9 mouse cellular contexts compared by ENCODE assay signal in the genomic region with DNA sequence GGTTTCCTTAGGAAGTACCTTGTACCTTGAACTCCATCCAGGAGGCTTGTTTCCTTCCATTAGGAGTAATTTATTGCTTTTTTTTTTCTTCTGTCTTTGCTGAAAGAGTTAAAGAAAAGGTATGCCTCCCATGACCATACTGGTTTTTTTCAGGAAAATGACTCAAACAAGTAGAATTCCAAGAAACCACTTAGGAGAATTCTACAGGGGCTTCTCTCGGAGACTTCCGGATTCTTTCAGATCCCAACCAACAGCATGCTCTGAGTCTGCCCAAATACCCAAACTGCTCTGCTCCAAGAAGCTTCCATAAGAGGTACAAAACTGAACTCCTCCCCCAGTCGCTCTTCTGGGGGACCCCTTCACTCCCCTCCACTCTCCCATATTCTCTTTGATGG. TPM values are rescaled to one million over a fixed set of nuclear protein-coding genes. Genes with fewer than 3 reads are reported as not detected.
DNase-seq lines count a peak whose midpoint lies in the region; ATAC-seq and TF ChIP-seq lines count a peak whose summit lies in the region.
"Had no signal": no experiment of that assay in that cellular context is flagged by ENCODE, and none has a peak within 500 bp of the region (broad histone marks: within the 10 kb centered on the region; RNA-seq: fewer than 3 reads in every experiment).

No protein-coding gene starts in this region.

- H3K27ac ChIP-seq in heart, embryonic 12.5 days (ENCODE audit: poor library complexity, severe bottlenecking), result peak overlapping the region; percentile 0; the same call in 1 of the 2 replicates
- no peak overlapping the region for H3K27ac ChIP-seq in MEL (ENCODE audit: control insufficient read depth, low read depth, low read length)
- H3K27ac ChIP-seq in hindbrain, embryonic 10.5 days, result no peak overlapping the region
- no peak overlapping the region for H3K27ac ChIP-seq in midbrain, embryonic 11.5 days (ENCODE audit: low read depth, low read length)

- TF ChIP-seq EP300 in MEL (IDR thresholded peaks at IDR 0.05; ENCODE audit: low read depth in 1 of 2, low read length in 2 of 2), result no peak

- WGBS in heart, embryonic 12.5 days, result 63% methylated on average over 3 of the region's 3 CpGs
- 81% methylated on average over 3 of the region's 3 CpGs for WGBS in hindbrain, embryonic 10.5 days
- 73% methylated on average over 3 of the region's 3 CpGs for WGBS in midbrain, embryonic 11.5 days

- no peak overlapping the region for H3K9ac ChIP-seq in heart, embryonic 12.5 days
- peak overlapping the region; percentile 99 for H3K9ac ChIP-seq in MEL (ENCODE audit: control insufficient read depth, low read depth, low read length, poor library complexity, severe bottlenecking)
- H3K9ac ChIP-seq in midbrain, embryonic 11.5 days (ENCODE audit: low read length), result no peak overlapping the region

- TF ChIP-seq CTCF in MEL (IDR thresholded peaks at IDR 0.05 in 2 of 3, conservative IDR thresholded peaks at IDR 0.05 in 1 of 3; ENCODE audit: control insufficient read depth in 1 of 3, insufficient read depth in 1 of 3, low read depth in 2 of 3, low read length in 3 of 3, poor library complexity in 1 of 3, severe bottlenecking in 1 of 3), result no peak

- H3K4me3 ChIP-seq in heart, embryonic 12.5 days, result peak overlapping the region; percentile 89; the same call in 1 of the 2 replicates
- peak overlapping the region in 1 of 2 experiments; percentile 91; a peak in 3 of 4 replicates for H3K4me3 ChIP-seq in MEL (ENCODE audit: control insufficient read depth in 1 of 2, insufficient read depth in 1 of 2, low read depth in 2 of 2, low read length in 2 of 2)
- H3K4me3 ChIP-seq in hindbrain, embryonic 10.5 days, result peak overlapping the region; percentile 83; the same call in 1 of the 2 replicates
- H3K4me3 ChIP-seq in midbrain, embryonic 11.5 days (ENCODE audit: low read depth, low read length), result no peak overlapping the region

- no peak for DNase-seq in heart, adult 11 months
- no peak for DNase-seq in MEL (ENCODE audit: low read depth, low spot score)
- no peak for DNase-seq in hindbrain, embryonic 10.5 days (ENCODE audit: low spot score)
- DNase-seq in midbrain, embryonic 11.5 days (ENCODE audit: low spot score, missing footprints), result no peak
- DNase-seq in cerebellum, postnatal 4 days (ENCODE audit: low spot score in 2 of 2), result no peak
- DNase-seq in frontal cortex, postnatal 10 days (ENCODE audit: low spot score in 2 of 2), result no peak
- no peak for DNase-seq in spleen, postnatal 14 days (ENCODE audit: low spot score in 2 of 2)

- H3K4me1 ChIP-seq in heart, embryonic 12.5 days (replicated peaks), result peaks cover 29% of the 10 kb centered on the region
- peaks cover 8 to 14% of the 10 kb centered on the region in 2 experiments for H3K4me1 ChIP-seq in MEL (ENCODE audit: control insufficient read depth in 1 of 2, insufficient read depth in 2 of 2, low read length in 2 of 2)
- peaks cover 27% of the 10 kb centered on the region for H3K4me1 ChIP-seq in hindbrain, embryonic 10.5 days (replicated peaks)
- peaks cover 15% of the 10 kb centered on the region for H3K4me1 ChIP-seq in midbrain, embryonic 11.5 days (ENCODE audit: control insufficient read depth, insufficient read depth, low read length)

- peak overlapping the region; percentile 78 for H3K4me2 ChIP-seq in heart, embryonic 12.5 days
- H3K4me2 ChIP-seq in midbrain, embryonic 11.5 days, result peak overlapping the region; percentile 68

- no peak for TF ChIP-seq POLR2A in MEL (IDR thresholded peaks at IDR 0.05; ENCODE audit: control insufficient read depth in 1 of 2, insufficient read depth in 1 of 2, low read depth in 1 of 2, low read length in 2 of 2, poor library complexity in 1 of 2)

- peaks cover 33% of the 10 kb centered on the region for H3K79me2 ChIP-seq in MEL (ENCODE audit: control insufficient read depth, insufficient read depth, low read length, poor library complexity)

- no peak for ATAC-seq in heart, embryonic 12.5 days (ENCODE audit: insufficient number of reproducible peaks, low FRiP score)
- ATAC-seq in midbrain, embryonic 11.5 days (ENCODE audit: low FRiP score), result no peak

- no peaks in the 10 kb centered on the region for H3K9me3 ChIP-seq in heart, embryonic 12.5 days (replicated peaks)
- no peaks in the 10 kb centered on the region for H3K9me3 ChIP-seq in MEL (replicated peaks; ENCODE audit: insufficient read depth, low read length)
- H3K9me3 ChIP-seq in hindbrain, embryonic 10.5 days, result no peaks in the 10 kb centered on the region
- H3K9me3 ChIP-seq in midbrain, embryonic 11.5 days (ENCODE audit: control insufficient read depth, low read length), result no peaks in the 10 kb centered on the region

- no peak for TF ChIP-seq RAD21 in MEL (IDR thresholded peaks at IDR 0.05; ENCODE audit: low read depth, low read length)

- H3K27me3 ChIP-seq in heart, embryonic 12.5 days (replicated peaks), result no peaks in the 10 kb centered on the region
- no peaks in the 10 kb centered on the region for H3K27me3 ChIP-seq in MEL (ENCODE audit: control insufficient read depth in 1 of 2, insufficient read depth in 2 of 2, low read length in 2 of 2)
- no peaks in the 10 kb centered on the region for H3K27me3 ChIP-seq in hindbrain, embryonic 10.5 days (ENCODE audit: insufficient read depth, poor library complexity, severe bottlenecking)
- no peaks in the 10 kb centered on the region for H3K27me3 ChIP-seq in midbrain, embryonic 11.5 days (ENCODE audit: control insufficient read depth, insufficient read depth, low read length)

- peaks cover 4% of the 10 kb centered on the region; the same call in 1 of the 2 replicates for H3K36me3 ChIP-seq in heart, embryonic 12.5 days
- H3K36me3 ChIP-seq in MEL (ENCODE audit: control insufficient read depth in 1 of 2, insufficient read depth in 2 of 2, low read length in 2 of 2), result peaks cover 0 to 31% of the 10 kb centered on the region in 2 experiments; a peak in 3 of 4 replicates
- peaks cover 16% of the 10 kb centered on the region for H3K36me3 ChIP-seq in hindbrain, embryonic 10.5 days
- no peaks in the 10 kb centered on the region for H3K36me3 ChIP-seq in midbrain, embryonic 11.5 days (ENCODE audit: control insufficient read depth, insufficient read depth, low read length)

TF ChIP-seq in MEL, 35 proteins besides CTCF, POLR2A, EP300 and RAD21:
- TF ChIP-seq ZC3H11A (IDR thresholded peaks at IDR 0.05; ENCODE audit: low read depth, low read length) (no peak), ELF1 (IDR thresholded peaks at IDR 0.05; ENCODE audit: low read depth, low read length) (no peak), MAZ (IDR thresholded peaks at IDR 0.05; ENCODE audit: low read depth, low read length) (no peak), SMC3 (IDR thresholded peaks at IDR 0.05; ENCODE audit: low read depth, low read length) (no peak), HCFC1 (IDR thresholded peaks at IDR 0.05; ENCODE audit: low read depth, low read length) (no peak), BHLHE40 (IDR thresholded peaks at IDR 0.05; ENCODE audit: borderline replicate concordance, low read depth, low read length) (no peak), MAFK (IDR thresholded peaks at IDR 0.05; ENCODE audit: borderline replicate concordance, low read depth, low read length) (no peak), GATA1 (IDR thresholded peaks at IDR 0.05; ENCODE audit: low read depth, low read length) (no peak), E2F4 (IDR thresholded peaks at IDR 0.05; ENCODE audit: borderline replicate concordance, low read depth, low read length) (no peak), TCF12 (IDR thresholded peaks at IDR 0.05; ENCODE audit: low read depth, low read length) (no peak), NELFE (IDR thresholded peaks at IDR 0.05; ENCODE audit: low read depth, low read length) (no peak)

RNA-seq across cellular contexts. Expression of a gene that starts 1.0 kb away (rescaled TPM):
- 119 and 122 TPM in 2 replicates for polyA plus RNA-seq in heart, embryonic 12.5 days (2016; fragmentation: Nextera tagmentation; extraction: Ambion mirVana)
- 76.7 and 81.2 TPM in 2 replicates for total RNA-seq in MEL (2012; rRNA removed)
- 10 to 100 TPM in 1 of 2 experiments, not detected in 1; 82.2 TPM for polyA plus RNA-seq in MEL (2012; ENCODE audit: insufficient read depth in 1 of 2, insufficient read length in 2 of 2, low read depth in 1 of 2, low replicate concordance in 2 of 2, missing spikeins in 1 of 2)
- polyA plus RNA-seq in hindbrain, embryonic 10.5 days (2016; fragmentation: Nextera tagmentation; extraction: Ambion mirVana), result 117 and 134 TPM in 2 replicates
- 132 and 134 TPM in 2 replicates for polyA plus RNA-seq in midbrain, embryonic 11.5 days (2014; fragmentation: Nextera tagmentation; extraction: Ambion mirVana)

RNA-seq across cellular contexts. Expression of a gene that starts 17.5 kb away (rescaled TPM):
- polyA plus RNA-seq in heart, embryonic 12.5 days (2016; fragmentation: Nextera tagmentation; extraction: Ambion mirVana), result not detected in 2 replicates
- not detected in 2 replicates for total RNA-seq in MEL (2012; rRNA removed)
- polyA plus RNA-seq in MEL (2012; ENCODE audit: insufficient read depth in 1 of 2, insufficient read length in 2 of 2, low read depth in 1 of 2, low replicate concordance in 2 of 2, missing spikeins in 1 of 2), result not detected
- not detected in 2 replicates for polyA plus RNA-seq in hindbrain, embryonic 10.5 days (2016; fragmentation: Nextera tagmentation; extraction: Ambion mirVana)
- polyA plus RNA-seq in midbrain, embryonic 11.5 days (2014; fragmentation: Nextera tagmentation; extraction: Ambion mirVana), result not detected in 2 replicates
- total RNA-seq: common myeloid progenitor, adult 5-6 weeks had no signal

RNA-seq across cellular contexts. Expression of a gene that starts 39.0 kb away (rescaled TPM):
- not detected in 2 replicates for polyA plus RNA-seq in heart, embryonic 12.5 days (2016; fragmentation: Nextera tagmentation; extraction: Ambion mirVana)
- not detected in 2 replicates for total RNA-seq in MEL (2012; rRNA removed)
- under 1 TPM in 1 of 2 experiments, not detected in 1; 0.06 TPM for polyA plus RNA-seq in MEL (2012; ENCODE audit: insufficient read depth in 1 of 2, insufficient read length in 2 of 2, low read depth in 1 of 2, low replicate concordance in 2 of 2, missing spikeins in 1 of 2)
- 0.09 TPM in 1 of 2 replicates, not detected in the other for polyA plus RNA-seq in hindbrain, embryonic 10.5 days (2016; fragmentation: Nextera tagmentation; extraction: Ambion mirVana)
- not detected in 2 replicates for polyA plus RNA-seq in midbrain, embryonic 11.5 days (2014; fragmentation: Nextera tagmentation; extraction: Ambion mirVana)
